31 mouse cellular contexts compared by ENCODE assay signal in genomic region chr16:79336016-79336415, GRCm38 (mm10).
"Had no signal": no experiment of that assay in that cellular context is flagged by ENCODE, and none has a peak within 500 bp of the region (broad histone marks: within the 10 kb centered on the region; RNA-seq: fewer than 3 reads in every experiment).

No protein-coding gene starts in this region.

- H3K4me1 ChIP-seq: limb, embryonic 10.5 days; limb, embryonic 12.5 days; limb, embryonic 13.5 days; limb, embryonic 15.5 days; liver, embryonic 12.5 days; liver, embryonic 13.5 days; liver, embryonic 15.5 days; lung, embryonic 15.5 days; megakaryocyte, embryonic 14.5 days; midbrain, embryonic 10.5 days; midbrain, embryonic 12.5 days; midbrain, embryonic 13.5 days; midbrain, embryonic 15.5 days; neural tube, embryonic 12.5 days; neural tube, embryonic 13.5 days had no signal

- H3K27me3 ChIP-seq: limb, embryonic 12.5 days; limb, embryonic 13.5 days; limb, embryonic 15.5 days; liver, embryonic 12.5 days; liver, embryonic 13.5 days; liver, embryonic 15.5 days; lung, embryonic 15.5 days; megakaryocyte, embryonic 14.5 days; midbrain, embryonic 12.5 days; midbrain, embryonic 13.5 days; midbrain, embryonic 15.5 days; neural tube, embryonic 12.5 days; neural tube, embryonic 13.5 days had no signal

- H3K9ac ChIP-seq: limb, embryonic 12.5 days; limb, embryonic 13.5 days; limb, embryonic 15.5 days; liver, embryonic 12.5 days; liver, embryonic 13.5 days; liver, embryonic 14.5 days; liver, embryonic 15.5 days; liver, postnatal 0 days; lung, embryonic 14.5 days; lung, embryonic 15.5 days; midbrain, embryonic 12.5 days; midbrain, embryonic 13.5 days; midbrain, embryonic 15.5 days; neural tube, embryonic 12.5 days; neural tube, embryonic 13.5 days had no signal

- H3K36me3 ChIP-seq: limb, embryonic 10.5 days; limb, embryonic 12.5 days; limb, embryonic 13.5 days; limb, embryonic 15.5 days; liver, embryonic 12.5 days; liver, embryonic 13.5 days; liver, embryonic 15.5 days; lung, embryonic 15.5 days; midbrain, embryonic 10.5 days; midbrain, embryonic 12.5 days; midbrain, embryonic 13.5 days; midbrain, embryonic 15.5 days; neural tube, embryonic 12.5 days; neural tube, embryonic 13.5 days had no signal

- DNase-seq: liver; liver, embryonic 13.5 days; liver, postnatal 0 days; lung, adult 18-20 months; lung, adult 2 months; lung, embryonic 14.5 days; lung, postnatal 10 days; lung, postnatal 36 days; lung, postnatal 4 days; midbrain, embryonic 14.5 days had no signal

- H3K4me2 ChIP-seq: limb, embryonic 12.5 days; limb, embryonic 13.5 days; limb, embryonic 15.5 days; liver, embryonic 11.5 days; liver, embryonic 12.5 days; liver, embryonic 13.5 days; liver, embryonic 15.5 days; lung, embryonic 14.5 days; lung, embryonic 15.5 days; midbrain, embryonic 11.5 days; midbrain, embryonic 12.5 days; midbrain, embryonic 13.5 days; midbrain, embryonic 15.5 days; neural tube, embryonic 12.5 days; neural tube, embryonic 13.5 days had no signal

- H3K27ac ChIP-seq: limb, embryonic 10.5 days; limb, embryonic 12.5 days; limb, embryonic 13.5 days; limb, embryonic 15.5 days; liver, embryonic 12.5 days; liver, embryonic 13.5 days; liver, embryonic 14.5 days; liver, embryonic 15.5 days; lung, embryonic 15.5 days; macrophage; midbrain, embryonic 10.5 days; midbrain, embryonic 12.5 days; midbrain, embryonic 13.5 days; midbrain, embryonic 15.5 days; neural tube, embryonic 12.5 days; neural tube, embryonic 13.5 days had no signal

- H3K4me3 ChIP-seq: limb, embryonic 10.5 days; limb, embryonic 12.5 days; limb, embryonic 13.5 days; limb, embryonic 15.5 days; liver, embryonic 12.5 days; liver, embryonic 13.5 days; liver, embryonic 15.5 days; lung, embryonic 15.5 days; megakaryocyte, embryonic 14.5 days; midbrain, embryonic 10.5 days; midbrain, embryonic 12.5 days; midbrain, embryonic 13.5 days; midbrain, embryonic 15.5 days; myocyte; neural tube, embryonic 12.5 days; neural tube, embryonic 13.5 days had no signal

- H3K9me3 ChIP-seq: limb, embryonic 10.5 days; limb, embryonic 12.5 days; limb, embryonic 13.5 days; limb, embryonic 15.5 days; liver, embryonic 12.5 days; liver, embryonic 13.5 days; liver, embryonic 15.5 days; lung, embryonic 15.5 days; midbrain, embryonic 10.5 days; midbrain, embryonic 12.5 days; midbrain, embryonic 13.5 days; midbrain, embryonic 15.5 days; neural tube, embryonic 12.5 days; neural tube, embryonic 13.5 days had no signal

- ATAC-seq: liver, embryonic 12.5 days; liver, postnatal 0 days; lung, postnatal 0 days; midbrain, embryonic 13.5 days; midbrain, embryonic 15.5 days; midbrain, embryonic 16.5 days had no signal
